Mouse (Mus musculus): ENCODE results near the gene Eef1akmt3. TPM values are rescaled to one million over a fixed set of nuclear protein-coding genes. Genes with fewer than 3 reads are reported as not detected.
A peak's percentile ranks its signal among the peaks of the same experiment; 100 is the strongest.

Gene Eef1akmt3
- total RNA-seq, 2 experiments from 2014 or later: 0.21 to 0.84 TPM

- no peak for DNase-seq
Measured at GRCm38 (mm10) chr10:126997340-126998113, 43.8 kb downstream of the Eef1akmt3 start.

- no peak for DNase-seq
Measured at GRCm38 (mm10) chr10:126993621-126994020, 47.7 kb downstream of the Eef1akmt3 start.

GRCm38 (mm10) chr10:126991676-126992075 is 49.6 kb downstream of the Eef1akmt3 start:
- no peak for DNase-seq

GRCm38 (mm10) chr10:126990313-126991056 is 50.8 kb downstream of the Eef1akmt3 start:
- peak; percentile 94 for DNase-seq

GRCm38 (mm10) chr10:126988513-126989165 is 52.7 kb downstream of the Eef1akmt3 start:
- DNase-seq: no peak

GRCm38 (mm10) chr10:126987183-126988118 is 53.9 kb downstream of the Eef1akmt3 start:
- DNase-seq: no peak

- DNase-seq: peak; percentile 91
Measured at GRCm38 (mm10) chr10:126986541-126986961, 54.8 kb downstream of the Eef1akmt3 start.

GRCm38 (mm10) chr10:126985579-126985978 is 55.7 kb downstream of the Eef1akmt3 start:
- DNase-seq: no peak

GRCm38 (mm10) chr10:126985127-126985526 is 56.2 kb downstream of the Eef1akmt3 start:
- DNase-seq: no peak

- no peak for DNase-seq
Measured at GRCm38 (mm10) chr10:126984189-126985004, 56.9 kb downstream of the Eef1akmt3 start.

- no peak for DNase-seq
Measured at GRCm38 (mm10) chr10:126983193-126983725, 58.1 kb downstream of the Eef1akmt3 start.

- DNase-seq: no peak
Measured at GRCm38 (mm10) chr10:126981746-126982145, 59.6 kb downstream of the Eef1akmt3 start.

Small RNA genes within 50 kb of the gene (microRNA-seq; reads per million reads assigned to microRNA genes)
- gene Mir26a-2: 22.3 to 44.8 reads per million in 2 experiments
- 0 to 0.25 reads per million in 2 experiments for gene Mir546

Other genes starting within 250 kb of the Eef1akmt3 start
- 1 to 10 TPM; 2.9 to 4.2 TPM for gene Atp23, start 140.2 kb downstream of the Eef1akmt3 start, total RNA-seq (2021)
- 100 to 1,000 TPM; 135 to 155 TPM for gene Ctdsp2, start 62.8 kb downstream of the Eef1akmt3 start, total RNA-seq (2021)
- under 1 TPM; 0.33 to 0.95 TPM for gene Avil, start 40.8 kb downstream of the Eef1akmt3 start, total RNA-seq (2021)
- gene Tsfm, start 10.7 kb downstream of the Eef1akmt3 start, total RNA-seq (2021): 10 to 100 TPM; 23.5 to 29.5 TPM
- 10 to 100 TPM; 14.7 to 18.9 TPM for gene Mettl1, start 99 bp downstream of the Eef1akmt3 start, total RNA-seq (2021)
- gene Cyp27b1, start 6.7 kb upstream of the Eef1akmt3 start, total RNA-seq (2021): under 1 TPM; 0.45 to 0.49 TPM
- 1 to 10 TPM; 1.1 to 2.0 TPM for gene March9, start 18.7 kb upstream of the Eef1akmt3 start, total RNA-seq (2021)
- gene Cdk4, start 22.0 kb upstream of the Eef1akmt3 start, total RNA-seq (2021): 100 to 1,000 TPM; 122 to 147 TPM
- gene Tspan31, start 28.8 kb upstream of the Eef1akmt3 start, total RNA-seq (2021): 10 to 100 TPM; 29.7 to 32.0 TPM
- 1 to 10 TPM; 2.7 to 3.4 TPM for gene Agap2, start 33.8 kb upstream of the Eef1akmt3 start, total RNA-seq (2021)
- 10 to 100 TPM; 29.4 to 33.9 TPM for gene Os9, start 79.6 kb upstream of the Eef1akmt3 start, total RNA-seq (2021)
- gene B4galnt1, start 123.7 kb upstream of the Eef1akmt3 start, total RNA-seq (2021): 1 to 10 TPM; 1.6 to 3.3 TPM
- 1 to 10 TPM; 3.0 to 6.1 TPM for gene Slc26a10, start 139.1 kb upstream of the Eef1akmt3 start, total RNA-seq (2021)
- 10 to 100 TPM; 16.2 to 26.2 TPM for gene Arhgef25, start 148.6 kb upstream of the Eef1akmt3 start, total RNA-seq (2021)
- gene Dtx3, start 154.2 kb upstream of the Eef1akmt3 start, total RNA-seq (2021): 10 to 100 TPM; 28.8 to 37.6 TPM
- 1 to 10 TPM; 8.5 to 9.6 TPM for gene Pip4k2c, start 170.1 kb upstream of the Eef1akmt3 start, total RNA-seq (2021)
- gene Kif5a, start 221.8 kb upstream of the Eef1akmt3 start, total RNA-seq (2021): 1 to 10 TPM; 1.1 to 1.6 TPM
- 100 to 1,000 TPM; 117 to 120 TPM for gene Dctn2, start 224.9 kb upstream of the Eef1akmt3 start, total RNA-seq (2021)
- gene Mbd6, start 247.5 kb upstream of the Eef1akmt3 start, total RNA-seq (2021): 10 to 100 TPM; 18.7 to 28.9 TPM

Data from gastrocnemius, postnatal 10 days (tissue).